Mouse (Mus musculus): ENCODE measurements around the gene Ifnl3.

DNA sequence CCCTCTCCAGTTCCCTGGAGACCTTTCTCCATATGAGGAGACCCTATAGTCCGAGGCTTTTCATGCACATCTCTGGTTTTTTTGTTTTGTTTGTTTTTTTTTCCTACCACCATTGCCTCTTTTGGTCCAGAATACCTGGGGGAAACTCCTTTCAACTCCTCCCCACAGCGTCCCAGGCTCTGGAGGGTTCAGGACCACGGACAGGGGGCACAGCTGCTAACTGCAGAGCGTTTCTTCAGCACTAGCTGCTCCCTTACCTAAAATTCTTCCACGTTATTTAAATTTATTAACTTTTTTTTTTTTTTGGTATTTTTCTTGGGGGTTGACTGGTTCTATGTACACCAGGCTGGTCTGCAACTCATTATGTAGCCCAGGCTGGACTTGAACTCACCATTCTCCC is 17.1 kb upstream of the Ifnl3 start:
- TF ChIP-seq POLR2A (IDR thresholded peaks at IDR 0.05; ENCODE audit: low read depth, low read length) (no peak), CTCF (IDR thresholded peaks at IDR 0.05; ENCODE audit: borderline replicate concordance, insufficient read depth, low read length) (no peak)
